Mouse (Mus musculus): ENCODE results near the gene Fam208a.

DNA sequence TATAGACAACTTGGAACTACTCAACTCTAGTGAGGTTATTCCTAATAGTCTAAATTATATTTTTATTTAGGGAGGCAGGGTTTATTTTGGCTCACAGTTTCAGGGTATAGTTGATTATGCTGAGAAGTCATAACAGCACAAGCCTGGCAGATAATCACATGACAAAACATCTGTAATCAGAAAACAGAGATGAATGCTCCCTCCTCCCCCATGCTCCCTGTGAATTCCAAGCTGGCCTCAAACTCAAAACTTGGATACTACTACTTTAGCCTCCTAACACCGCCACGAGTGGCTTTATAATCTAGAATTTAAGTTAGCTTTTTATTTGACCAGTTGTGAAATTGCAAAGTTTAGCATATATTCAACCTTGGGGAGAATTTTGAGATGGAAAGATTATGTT lies 3.4 kb downstream of the Fam208a start:
- TF ChIP-seq CTCF (IDR thresholded peaks at IDR 0.05; ENCODE audit: borderline replicate concordance, extremely low read depth, insufficient read depth, insufficient read length) (no peak), POLR2A (IDR thresholded peaks at IDR 0.05; ENCODE audit: borderline replicate concordance, extremely low read depth, insufficient read depth, insufficient read length, poor library complexity, severe bottlenecking) (no peak)
